Mouse (Mus musculus) C2C12 (cell line): Measurements from ENCODE around the gene Tab2.

Experiments used
- CEBPB ChIP-seq: IDR thresholded peaks from one replicate; pipeline ENCODE4 v1.6.1; 2011; ENCODE audit warnings: low read depth, mild to moderate bottlenecking, control low read depth, moderate library complexity
- CTCF ChIP-seq: IDR thresholded peaks from one replicate; pipeline ENCODE4 v1.5.1; 2011; ENCODE audit not compliant: control insufficient read depth, insufficient read depth, insufficient read length
- MAX ChIP-seq: IDR thresholded peaks from one replicate; pipeline ENCODE4 v1.6.1; 2011; ENCODE audit warnings: mild to moderate bottlenecking, control low read depth
- MYOD1 ChIP-seq: IDR thresholded peaks from one replicate; pipeline ENCODE4 v1.6.1; 2011; ENCODE audit warnings: low read depth; ENCODE audit not compliant: control insufficient read depth, insufficient read length
- USF1 ChIP-seq: IDR thresholded peaks from one replicate; pipeline ENCODE4 v1.6.1; 2011; ENCODE audit warnings: low read depth, mild to moderate bottlenecking, control low read depth, moderate library complexity

- no peak for TF ChIP-seq CTCF
- no peak for TF ChIP-seq MYOD1
- no peak for TF ChIP-seq CEBPB
- no peak for TF ChIP-seq MAX
- no peak for TF ChIP-seq USF1
These were observed 19.4 kb downstream of the Tab2 start for GRCm38 (mm10) chr10:7936556-7937192.
